Comparison of ENCODE assay signal across 8 mouse cellular contexts in the genomic region with DNA sequence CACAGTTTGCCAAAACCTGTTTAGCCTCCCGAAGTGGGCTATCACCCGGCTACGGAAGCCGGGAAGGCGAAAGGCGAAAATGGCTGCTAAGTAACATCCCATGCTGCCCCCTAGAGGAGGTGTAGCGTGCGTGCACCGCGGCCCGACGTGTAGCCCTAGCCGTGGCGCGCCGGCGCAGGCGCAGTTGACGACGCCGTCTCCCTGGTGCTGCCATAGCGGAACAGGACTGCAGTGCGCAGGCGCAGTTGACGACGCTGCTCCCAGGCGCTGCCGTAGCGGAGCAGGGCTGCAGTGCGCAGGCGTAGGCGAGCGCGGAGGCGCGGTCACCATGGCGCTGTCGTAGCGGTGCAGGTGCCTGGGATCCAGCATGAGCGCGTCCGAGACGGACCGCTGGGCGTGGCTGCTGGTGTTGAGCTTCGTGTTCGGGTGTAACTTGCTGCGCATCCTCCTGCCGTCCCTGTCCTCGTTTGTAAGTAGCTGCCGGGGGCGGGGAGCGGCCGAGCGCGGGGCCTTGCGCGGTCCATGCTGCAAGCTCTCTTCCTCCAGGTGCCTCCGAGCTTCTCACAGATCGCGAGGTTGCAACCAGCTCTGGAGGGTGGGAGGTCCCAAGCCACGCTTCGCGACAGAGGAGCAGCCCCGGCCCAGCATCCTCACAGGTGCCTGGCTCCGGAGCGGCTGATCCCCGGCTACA. TPM values are rescaled to one million over a fixed set of nuclear protein-coding genes. Genes with fewer than 3 reads are reported as not detected.
DNase-seq lines count a peak whose midpoint lies in the region; ATAC-seq lines count a peak whose summit lies in the region.

Wrb (plus strand) TSS at position 298 of the 691 bp plus-strand sequence.

- H3K36me3 ChIP-seq in hindbrain, embryonic 14.5 days (replicated peaks; ENCODE audit: control insufficient read depth, insufficient read depth): no peaks in the 10 kb centered on the region

- H3K4me3 ChIP-seq in hindbrain, embryonic 14.5 days (replicated peaks; ENCODE audit: low read length): peak within 1 kb of the TSS; percentile 86

- H3K27me3 ChIP-seq in hindbrain, embryonic 14.5 days (ENCODE audit: control insufficient read depth, insufficient read depth, low read length): no peaks in the 10 kb centered on the region

- H3K9me3 ChIP-seq in hindbrain, embryonic 14.5 days (ENCODE audit: control insufficient read depth, low read length): no peaks in the 10 kb centered on the region

- peak within 1 kb of the TSS; percentile 79 for H3K9ac ChIP-seq in hindbrain, embryonic 14.5 days

- H3K4me2 ChIP-seq in hindbrain, embryonic 14.5 days (replicated peaks): peak within 1 kb of the TSS; percentile 76

- DNase-seq in R1 (ENCODE audit: low read depth, low spot score): peak; percentile 99
- peak; percentile 100 for DNase-seq in cerebellum, postnatal 25 days
- DNase-seq in frontal cortex, postnatal 25 days (ENCODE audit: low spot score in 2 of 2): peak; percentile 98 to 100
- peak; percentile 100 for DNase-seq in hindbrain, embryonic 14.5 days (ENCODE audit: low spot score)
- DNase-seq in layer of hippocampus, postnatal 36 days: peak; percentile 100
- peak; percentile 100 for DNase-seq in lung, postnatal 36 days
- DNase-seq in retina, postnatal 1 day: peak; percentile 99
- peak; percentile 99 to 100 for DNase-seq in urinary bladder, adult 18-20 months (ENCODE audit: low spot score in 2 of 2)

- peak within 1 kb of the TSS; percentile 67 for H3K27ac ChIP-seq in hindbrain, embryonic 14.5 days

- ATAC-seq in hindbrain, embryonic 14.5 days (ENCODE audit: low FRiP score): peak; percentile 94

- H3K4me1 ChIP-seq in hindbrain, embryonic 14.5 days (replicated peaks; ENCODE audit: control insufficient read depth, insufficient read depth, low read length): peaks cover 10% of the 10 kb centered on the region

- under 1% methylated on average over 63 of the region's 68 CpGs for WGBS in hindbrain, embryonic 14.5 days

RNA-seq across cellular contexts. Expression of gene Wrb, which starts in this region (rescaled TPM):
- polyA plus RNA-seq in hindbrain, embryonic 14.5 days (2014; fragmentation: Nextera tagmentation; extraction: Ambion mirVana): 214 and 242 TPM in 2 replicates
- 10 to 100 TPM; 70.8 to 73.3 TPM for total RNA-seq in layer of hippocampus, postnatal 36 days (2021)

Comparison
In these comparisons a context has a peak if more than half of its experiments do, and no peak if none do; other contexts are left out.
1. Peak in every context shown above with its lines: DNase-seq, ATAC-seq, H3K4me3 ChIP-seq and H3K27ac ChIP-seq.